Mouse (Mus musculus) forebrain, embryonic 13.5 days (tissue): ENCODE data around the gene Cct6b. TPM values are rescaled to one million over a fixed set of nuclear protein-coding genes. Genes with fewer than 3 reads are reported as not detected.

Source experiments
- ATAC-seq: fragments of 200-750 bp; cut with Nextera tagmentation; 2 replicates; pipeline ENCODE4 v1.8.0; 2017
- H3K27ac ChIP-seq: fragments of 300-500 bp; sonication (generic); 2 replicates; pipeline ENCODE4 v1.5.1; 2015; ENCODE audit warnings: inconsistent platforms, mild to moderate bottlenecking, moderate library complexity
- H3K27me3 ChIP-seq: fragments of 300-500 bp; sonication (generic); 2 replicates; pipeline ENCODE4 v1.6.1; 2015; ENCODE audit warnings: mild to moderate bottlenecking, inconsistent platforms
- H3K36me3 ChIP-seq: fragments of 300-500 bp; sonication (generic); 2 replicates; pipeline ENCODE4 v1.6.1; 2015; ENCODE audit warnings: mild to moderate bottlenecking, inconsistent platforms; ENCODE audit not compliant: poor library complexity, severe bottlenecking
- H3K4me1 ChIP-seq: fragments of 300-500 bp; sonication (generic); 2 replicates; pipeline ENCODE4 v1.6.1; 2015; ENCODE audit warnings: inconsistent platforms
- H3K4me2 ChIP-seq: fragments of 300-500 bp; sonication (generic); 2 replicates; pipeline ENCODE4 v1.6.1; 2015; ENCODE audit warnings: inconsistent platforms, mild to moderate bottlenecking, moderate library complexity
- H3K4me3 ChIP-seq: fragments of 300-500 bp; sonication (generic); 2 replicates; pipeline ENCODE4 v1.5.1; 2015; ENCODE audit warnings: mild to moderate bottlenecking, inconsistent platforms
- H3K9ac ChIP-seq: fragments of 300-500 bp; sonication (generic); 2 replicates; pipeline ENCODE4 v1.6.1; 2015; ENCODE audit warnings: mild to moderate bottlenecking, inconsistent platforms
- H3K9me3 ChIP-seq: fragments of 300-500 bp; sonication (generic); replicated peaks from 2 replicates; pipeline ENCODE4 v1.6.1; 2016; ENCODE audit warnings: inconsistent platforms
- WGBS: fragments of 180-500 bp; shearing (Covaris S2); methylation state at CpG from one replicate; pipeline ENCODE4 v1.1.7; 2015; 5-methylcytosine and 5-hydroxymethylcytosine counted together
- polyA plus RNA-seq: library from polyadenylated mRNA; unstranded; fragments of >200 nt; fragmentation: Nextera tagmentation; extraction: Ambion mirVana; gene quantifications from 2 replicates; pipeline ENCODE4 v1.2.1, GENCODE M21; 2015

Cct6b gene
- polyA plus RNA-seq, 1 experiment from 2014 or later = 0.18 TPM

GRCm38 (mm10) chr11:82755919-82756318 lies 8.2 kb downstream of the Cct6b start:
- no peak overlapping the region for H3K4me3 ChIP-seq
- no peak overlapping the region for H3K9ac ChIP-seq
- no peak overlapping the region for H3K27ac ChIP-seq
- no peak for ATAC-seq
- H3K27me3 ChIP-seq = no peaks in the 10 kb centered on the region
- no peaks in the 10 kb centered on the region for H3K4me1 ChIP-seq
- H3K4me2 ChIP-seq = no peak overlapping the region
- WGBS = 92% methylated on average over 1 of the region's 1 CpGs
- no peaks in the 10 kb centered on the region for H3K36me3 ChIP-seq
- H3K9me3 ChIP-seq = no peaks in the 10 kb centered on the region

GRCm38 (mm10) chr11:82752349-82753115 lies 11.6 kb downstream of the Cct6b start:
- no peak overlapping the region for H3K27ac ChIP-seq
- no peaks in the 10 kb centered on the region for H3K36me3 ChIP-seq
- no peak overlapping the region for H3K4me2 ChIP-seq
- 70% methylated on average over 6 of the region's 6 CpGs for WGBS
- no peaks in the 10 kb centered on the region for H3K9me3 ChIP-seq
- no peaks in the 10 kb centered on the region for H3K27me3 ChIP-seq
- H3K4me1 ChIP-seq = no peaks in the 10 kb centered on the region
- no peak overlapping the region for H3K9ac ChIP-seq
- no peak for ATAC-seq
- H3K4me3 ChIP-seq = no peak overlapping the region

GRCm38 (mm10) chr11:82746857-82747366 lies 17.2 kb downstream of the Cct6b start:
- H3K4me1 ChIP-seq = no peaks in the 10 kb centered on the region
- no peak overlapping the region for H3K4me2 ChIP-seq
- no peaks in the 10 kb centered on the region for H3K36me3 ChIP-seq
- H3K9me3 ChIP-seq = peaks cover 4% of the 10 kb centered on the region; the same call in 1 of the 2 replicates
- H3K9ac ChIP-seq = no peak overlapping the region
- no peak overlapping the region for H3K4me3 ChIP-seq
- no peak overlapping the region for H3K27ac ChIP-seq
- H3K27me3 ChIP-seq = 0 out of 2 replicates have a peak, but pooled peaks cover 3% of the 10 kb centered on the region
- no peak for ATAC-seq
- 92% methylated on average over 8 of the region's 8 CpGs for WGBS

- H3K4me1 ChIP-seq = no peaks in the 10 kb centered on the region
- WGBS = 31% methylated on average over 6 of the region's 6 CpGs
- no peak overlapping the region for H3K4me2 ChIP-seq
- H3K9ac ChIP-seq = no peak overlapping the region
- no peak overlapping the region for H3K4me3 ChIP-seq
- H3K9me3 ChIP-seq = peaks cover 4% of the 10 kb centered on the region; the same call in 1 of the 2 replicates
- H3K27me3 ChIP-seq = 0 out of 2 replicates have a peak, but pooled peaks cover 3% of the 10 kb centered on the region
- no peaks in the 10 kb centered on the region for H3K36me3 ChIP-seq
- ATAC-seq = no peak
- no peak overlapping the region for H3K27ac ChIP-seq
Observed at GRCm38 (mm10) chr11:82746138-82746537, 18.0 kb downstream of the Cct6b start.

- H3K36me3 ChIP-seq = no peaks in the 10 kb centered on the region
- no peaks in the 10 kb centered on the region for H3K9me3 ChIP-seq
- no peak overlapping the region for H3K27ac ChIP-seq
- no peaks in the 10 kb centered on the region for H3K4me1 ChIP-seq
- H3K27me3 ChIP-seq = no peaks in the 10 kb centered on the region
- no peak overlapping the region for H3K9ac ChIP-seq
- no peak overlapping the region for H3K4me3 ChIP-seq
- no peak for ATAC-seq
- no peak overlapping the region for H3K4me2 ChIP-seq
Observed at GRCm38 (mm10) chr11:82739006-82739405, 25.1 kb downstream of the Cct6b start.

GRCm38 (mm10) chr11:82734227-82734626 lies 29.9 kb downstream of the Cct6b start:
- Histone ChIP-seq H3K4me2 (no peak overlapping the region), H3K27me3 (no peaks in the 10 kb centered on the region), H3K27ac (no peak overlapping the region), H3K4me1 (no peaks in the 10 kb centered on the region), H3K9ac (no peak overlapping the region), H3K9me3 (no peaks in the 10 kb centered on the region), H3K4me3 (no peak overlapping the region), H3K36me3 (no peaks in the 10 kb centered on the region)
- ATAC-seq = no peak

GRCm38 (mm10) chr11:82726862-82727261 lies 37.3 kb downstream of the Cct6b start:
- H3K36me3 ChIP-seq = no peaks in the 10 kb centered on the region
- no peak for ATAC-seq
- 98% methylated on average over 2 of the region's 2 CpGs for WGBS

GRCm38 (mm10) chr11:82719294-82719693 lies 44.8 kb downstream of the Cct6b start:
- H3K4me1 ChIP-seq = no peaks in the 10 kb centered on the region
- H3K4me2 ChIP-seq = no peak overlapping the region
- H3K36me3 ChIP-seq = no peaks in the 10 kb centered on the region
- WGBS = 85% methylated on average over 12 of the region's 12 CpGs
- H3K4me3 ChIP-seq = no peak overlapping the region
- no peak overlapping the region for H3K27ac ChIP-seq
- H3K9me3 ChIP-seq = no peaks in the 10 kb centered on the region
- ATAC-seq = no peak
- H3K9ac ChIP-seq = no peak overlapping the region
- H3K27me3 ChIP-seq = no peaks in the 10 kb centered on the region

More at GRCm38 (mm10) chr11:82726862-82727261, 37.3 kb downstream of the Cct6b start:
- no peak overlapping the region for H3K4me3 ChIP-seq
- H3K9ac ChIP-seq = no peak overlapping the region
- no peak overlapping the region for H3K4me2 ChIP-seq
- H3K27me3 ChIP-seq = no peaks in the 10 kb centered on the region
- no peaks in the 10 kb centered on the region for H3K9me3 ChIP-seq
- no peaks in the 10 kb centered on the region for H3K4me1 ChIP-seq
- H3K27ac ChIP-seq = no peak overlapping the region

GRCm38 (mm10) chr11:82712681-82713080 lies 51.4 kb downstream of the Cct6b start:
- peaks cover 5% of the 10 kb centered on the region; the same call in 1 of the 2 replicates for H3K4me1 ChIP-seq
- no peaks in the 10 kb centered on the region for H3K36me3 ChIP-seq
- H3K9ac ChIP-seq = no peak overlapping the region
- no peak overlapping the region for H3K4me3 ChIP-seq
- H3K27ac ChIP-seq = no peak overlapping the region
- ATAC-seq = peak; percentile 45; the same call in 1 of the 2 replicates
- no peaks in the 10 kb centered on the region for H3K27me3 ChIP-seq
- H3K4me2 ChIP-seq = no peak overlapping the region
- H3K9me3 ChIP-seq = no peaks in the 10 kb centered on the region
- WGBS = 86% methylated on average over 3 of the region's 3 CpGs

GRCm38 (mm10) chr11:82708934-82709333 lies 55.2 kb downstream of the Cct6b start:
- 79% methylated on average over 4 of the region's 4 CpGs for WGBS
- Histone ChIP-seq H3K9ac (no peak overlapping the region), H3K27me3 (no peaks in the 10 kb centered on the region), H3K9me3 (no peaks in the 10 kb centered on the region), H3K4me2 (no peak overlapping the region), H3K36me3 (no peaks in the 10 kb centered on the region), H3K27ac (no peak overlapping the region), H3K4me1 (peaks cover 5% of the 10 kb centered on the region; the same call in 1 of the 2 replicates), H3K4me3 (no peak overlapping the region)
- ATAC-seq = no peak

- WGBS = 67% methylated on average over 6 of the region's 6 CpGs
- H3K4me2 ChIP-seq = no peak overlapping the region
- no peaks in the 10 kb centered on the region for H3K27me3 ChIP-seq
- no peak overlapping the region for H3K27ac ChIP-seq
- no peaks in the 10 kb centered on the region for H3K9me3 ChIP-seq
- no peak overlapping the region for H3K9ac ChIP-seq
- no peak overlapping the region for H3K4me3 ChIP-seq
- H3K4me1 ChIP-seq = no peaks in the 10 kb centered on the region
- ATAC-seq = no peak
- H3K36me3 ChIP-seq = no peaks in the 10 kb centered on the region
Observed at GRCm38 (mm10) chr11:82705082-82705481, 59.0 kb downstream of the Cct6b start.

GRCm38 (mm10) chr11:82699865-82700410 lies 64.2 kb downstream of the Cct6b start:
- ATAC-seq = no peak
- Histone ChIP-seq H3K9ac (no peak overlapping the region), H3K27ac (no peak overlapping the region), H3K9me3 (no peaks in the 10 kb centered on the region), H3K27me3 (no peaks in the 10 kb centered on the region), H3K4me2 (no peak overlapping the region), H3K36me3 (no peaks in the 10 kb centered on the region), H3K4me3 (no peak overlapping the region), H3K4me1 (0 out of 2 replicates have a peak, but pooled peaks cover 8% of the 10 kb centered on the region)
- WGBS = 87% methylated on average over 11 of the region's 11 CpGs
